Mouse (Mus musculus): ENCODE results near the gene Tspan32. TPM values are rescaled to one million over a fixed set of nuclear protein-coding genes. Genes with fewer than 3 reads are reported as not detected.

Gene Tspan32
- polyA plus RNA-seq, 1 experiment: 6.4 TPM

DNA sequence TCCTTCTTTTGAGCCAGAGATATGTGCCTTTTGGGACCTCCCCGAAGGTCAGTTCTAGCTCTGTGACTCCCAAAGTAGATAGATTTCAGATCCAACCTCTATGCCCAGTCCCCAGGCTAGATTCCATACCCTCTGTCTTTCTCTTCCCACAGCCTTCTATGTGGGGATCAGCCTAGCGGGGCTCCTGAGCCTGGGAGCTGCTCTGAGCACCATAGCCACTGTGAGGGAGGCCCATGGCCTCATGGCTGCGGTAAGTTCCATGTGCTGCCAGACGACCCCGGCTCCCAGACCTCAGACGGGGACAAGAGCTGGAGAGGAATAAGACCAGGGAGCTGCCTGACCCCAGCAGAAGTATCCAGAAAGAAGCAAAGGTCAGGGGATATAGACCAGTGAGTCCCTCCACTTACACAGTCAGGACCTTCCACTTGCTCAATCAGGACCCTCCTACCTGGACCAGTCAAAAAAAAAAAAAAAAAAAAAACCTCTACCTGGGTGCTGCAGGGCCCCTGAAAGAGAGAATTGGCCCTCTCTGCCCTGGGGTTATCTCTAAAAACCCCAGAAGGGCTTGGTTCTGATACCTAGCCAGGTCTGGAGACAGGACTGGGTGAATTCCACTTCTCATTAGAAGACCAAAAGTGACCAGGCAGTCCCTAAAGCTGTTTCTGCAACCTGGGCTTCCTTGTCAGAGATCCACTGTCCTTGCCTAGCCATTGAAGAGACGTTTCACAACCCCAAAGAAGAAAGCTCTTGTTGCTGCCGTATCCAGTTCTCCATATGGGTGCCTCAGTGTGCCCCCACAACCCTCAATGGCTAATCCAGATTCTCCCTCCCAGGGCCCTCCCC, 2.1 kb downstream of the Tspan32 start:
- DNase-seq (ENCODE audit: low read depth, low spot score): no peak
- WGBS: 95% methylated on average over 8 of the region's 8 CpGs

DNA sequence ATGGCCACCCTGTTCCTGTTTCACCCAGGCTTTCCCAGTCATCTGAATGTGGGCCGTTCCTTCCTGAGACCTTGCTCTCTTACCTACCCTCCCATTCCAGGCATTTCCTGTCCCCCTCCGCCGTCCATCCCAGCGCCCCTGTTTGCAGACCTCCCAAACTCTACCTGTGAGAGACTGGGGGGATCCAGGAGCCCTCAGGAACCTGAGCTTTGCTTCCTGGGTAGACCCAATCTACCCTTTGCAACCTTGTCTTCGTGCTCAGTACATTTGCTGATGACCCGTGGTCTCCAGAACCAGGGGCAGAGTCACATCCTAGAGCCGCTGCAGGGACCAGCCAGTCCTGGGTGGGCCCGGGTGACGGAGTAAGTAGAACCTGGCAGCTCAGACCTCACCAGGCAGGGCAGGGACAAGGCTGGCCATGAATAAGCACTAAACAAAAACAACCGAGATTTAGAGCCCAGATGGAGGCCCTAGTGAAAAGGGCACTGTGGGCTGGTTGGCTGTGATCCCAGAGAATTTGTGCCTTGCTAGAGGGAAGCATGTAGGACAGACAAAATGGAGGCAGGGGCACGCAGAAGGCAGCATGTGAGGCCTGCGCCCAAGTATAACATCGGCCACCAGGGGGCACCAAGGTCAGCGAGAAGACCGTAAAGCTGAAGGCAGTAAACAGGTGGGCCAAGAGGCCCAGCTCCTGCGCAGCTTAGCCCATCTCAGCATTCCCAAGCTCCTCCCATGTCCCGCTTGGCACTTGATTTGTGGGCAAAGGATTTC, 2.9 kb downstream of the Tspan32 start:
- 40% methylated on average over 17 of the region's 17 CpGs for WGBS
- DNase-seq (ENCODE audit: low read depth, low spot score): peak; percentile 73

DNA sequence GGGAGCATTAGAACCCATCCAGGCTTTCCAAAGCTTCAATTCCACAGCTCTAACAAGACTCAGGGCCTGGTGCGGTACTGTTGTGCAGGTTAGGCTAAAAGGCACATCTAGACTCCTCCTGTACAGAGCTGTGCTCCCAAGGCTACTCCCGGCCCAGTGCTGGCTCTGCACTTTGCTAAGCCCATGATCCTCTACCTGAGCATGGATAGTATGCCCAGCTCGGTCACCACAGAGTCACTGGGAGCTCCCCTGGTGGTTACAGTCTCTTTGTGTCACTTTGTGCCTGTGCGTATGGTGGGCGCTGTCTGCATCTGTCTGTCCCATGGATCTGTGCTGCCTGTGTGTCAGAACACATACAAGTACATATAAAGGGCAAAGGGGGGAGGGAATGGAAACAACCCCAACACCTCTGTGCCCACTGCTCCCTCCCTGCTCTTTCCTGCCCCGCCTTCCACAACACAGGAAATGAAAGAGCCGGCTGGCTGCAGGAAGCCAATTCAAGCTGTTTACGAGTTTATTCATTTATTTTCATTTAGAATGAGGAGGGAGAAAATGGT, 3.6 kb downstream of the Tspan32 start:
- DNase-seq (ENCODE audit: low read depth, low spot score): peak; percentile 43
- 22% methylated on average over 8 of the region's 8 CpGs for WGBS

DNA sequence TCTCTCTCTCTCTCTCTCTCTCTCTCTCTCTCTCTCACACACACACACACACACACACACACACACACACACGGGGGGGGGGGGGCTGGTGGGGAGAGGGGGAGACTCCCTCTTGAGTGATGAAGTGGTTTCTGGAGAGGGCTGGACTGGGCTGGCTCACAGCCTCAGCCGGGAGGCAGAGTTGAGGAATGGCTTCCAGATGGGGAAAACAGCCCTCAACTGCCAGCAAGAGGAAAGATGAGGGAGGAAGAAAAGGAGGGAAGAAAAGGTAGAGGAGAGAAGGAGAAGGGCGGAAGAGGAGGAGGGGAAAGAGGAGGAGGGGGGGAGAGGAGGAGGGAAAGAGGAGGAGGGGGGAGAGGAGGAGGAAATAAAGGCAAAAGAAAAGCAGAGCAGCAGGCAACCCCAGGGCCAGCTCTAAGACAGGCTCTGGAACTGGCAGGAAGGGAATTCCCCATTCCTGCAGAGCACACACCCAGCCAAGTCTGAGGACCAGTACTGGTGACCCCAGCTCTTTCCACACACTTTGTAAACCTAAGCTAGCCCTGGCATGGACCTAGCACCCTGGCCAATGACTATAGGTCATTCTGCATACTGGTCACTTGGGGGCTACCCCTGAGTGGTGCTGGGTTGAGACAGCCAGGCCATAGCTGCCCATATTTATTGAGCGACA, 4.3 kb downstream of the Tspan32 start:
- DNase-seq (ENCODE audit: low read depth, low spot score): no peak
- WGBS: 42% methylated on average over 3 of the region's 4 CpGs

DNA sequence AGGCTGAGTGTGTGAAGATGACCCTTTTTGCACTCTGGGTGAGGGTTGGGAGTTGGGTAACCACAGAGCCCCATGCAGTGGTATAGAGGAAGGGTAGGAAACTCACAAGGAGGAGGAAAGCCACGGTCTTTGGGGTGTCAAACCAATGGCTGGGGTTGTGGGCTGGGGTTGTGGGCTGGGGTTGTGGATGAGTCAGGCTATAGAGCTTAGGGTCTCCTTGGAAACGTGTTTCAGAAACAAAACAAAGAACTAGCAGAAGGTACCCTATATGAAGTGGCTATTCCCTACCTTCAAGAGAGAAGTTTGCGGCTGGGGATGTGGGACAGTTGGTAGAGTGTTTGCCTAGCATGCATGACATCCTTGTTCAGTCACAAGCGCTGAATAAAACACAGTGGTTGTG, 5.2 kb downstream of the Tspan32 start:
- DNase-seq (ENCODE audit: low read depth, low spot score): no peak
- 82% methylated on average over 4 of the region's 4 CpGs for WGBS

DNA sequence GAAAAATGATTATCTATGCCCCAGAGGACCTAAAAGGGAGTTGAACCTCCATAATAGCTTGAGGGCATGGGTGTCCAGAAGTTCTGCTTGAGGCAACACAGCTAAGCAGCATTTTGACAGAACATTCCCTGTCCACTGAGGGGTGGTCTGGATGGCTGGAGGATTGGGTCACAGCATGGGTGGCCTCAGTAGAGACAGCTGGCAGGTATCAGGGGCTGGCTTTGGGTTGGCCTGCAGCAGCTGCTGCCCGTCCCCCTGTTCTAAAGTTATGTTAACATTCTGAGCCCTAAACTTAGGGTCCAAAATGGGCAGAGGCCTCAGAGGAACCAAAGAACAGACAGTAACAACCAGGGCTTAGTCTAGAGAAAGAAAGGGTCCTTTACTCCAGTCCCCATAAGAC, 6.4 kb downstream of the Tspan32 start:
- no peak for DNase-seq (ENCODE audit: low read depth, low spot score)
- 85% methylated on average over 1 of the region's 1 CpGs for WGBS

DNA sequence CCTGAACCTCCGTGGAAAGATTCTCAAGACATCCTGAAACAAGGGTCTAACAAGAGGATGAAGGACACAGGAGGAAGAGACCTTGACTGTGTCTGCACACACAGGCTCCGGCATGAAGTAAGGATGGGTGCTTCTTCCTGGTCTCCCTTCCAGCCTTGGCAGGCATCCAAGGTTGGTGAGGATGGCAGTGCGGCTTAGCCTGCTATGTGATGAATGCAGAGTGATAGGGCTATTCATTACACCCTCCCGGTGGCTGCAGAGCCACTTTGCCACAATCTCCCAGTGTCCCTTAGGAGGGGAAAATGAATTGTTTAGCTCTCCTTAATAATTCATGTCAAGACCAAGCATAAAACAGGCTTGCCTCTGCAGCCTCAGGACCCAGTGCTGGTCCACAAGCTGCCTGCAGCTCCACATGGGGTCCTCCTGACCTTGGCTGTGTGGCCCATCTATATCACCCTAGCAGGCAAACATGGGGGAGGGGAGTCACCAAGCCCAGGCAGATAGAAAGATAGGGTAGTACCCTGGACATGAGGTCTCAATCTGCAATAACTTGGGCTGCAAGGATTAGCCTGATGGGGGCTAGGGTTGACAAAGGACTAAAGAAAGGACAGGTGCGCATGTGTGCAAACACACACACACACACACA, 7.5 kb downstream of the Tspan32 start:
- DNase-seq (ENCODE audit: low read depth, low spot score): peak; percentile 21
- WGBS: 39% methylated on average over 5 of the region's 5 CpGs

DNA sequence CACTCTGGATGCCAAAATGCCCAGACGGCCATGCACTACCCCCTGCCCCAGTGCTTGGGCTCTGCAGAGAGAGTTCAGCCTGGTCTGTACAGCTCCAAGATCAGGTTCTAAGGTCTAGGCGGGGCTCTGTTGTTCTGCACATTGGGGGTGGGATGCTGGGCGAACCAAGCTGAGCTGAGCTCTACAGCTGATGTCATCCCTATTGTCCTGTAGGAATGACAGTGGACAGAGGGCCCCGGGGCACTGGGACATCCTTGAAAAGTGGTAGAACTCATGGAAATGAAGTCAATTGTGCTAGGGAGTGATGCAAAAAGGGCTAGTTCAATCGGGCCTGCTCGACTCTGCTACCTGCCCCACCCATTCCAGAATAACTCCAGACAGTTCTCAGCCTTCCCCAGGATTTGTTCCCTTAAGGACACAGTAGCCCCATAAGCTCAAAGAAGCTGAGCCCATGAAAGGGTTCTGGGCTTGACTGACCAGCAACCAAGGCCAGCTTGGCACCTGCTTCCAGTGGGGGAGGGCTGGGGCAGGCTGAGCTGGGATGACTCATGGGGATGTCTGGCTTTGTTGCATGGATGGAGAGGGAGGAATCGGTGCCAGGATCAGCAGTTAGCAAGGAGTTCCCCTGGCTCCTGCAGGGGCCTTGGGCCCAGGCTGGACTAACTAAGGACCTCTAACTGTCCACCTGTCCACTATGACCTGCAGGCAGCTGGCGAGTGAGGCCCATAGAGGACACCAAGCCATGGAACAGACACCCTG, 8.8 kb downstream of the Tspan32 start:
- DNase-seq (ENCODE audit: low read depth, low spot score): no peak
- WGBS: 53% methylated on average over 8 of the region's 8 CpGs

DNA sequence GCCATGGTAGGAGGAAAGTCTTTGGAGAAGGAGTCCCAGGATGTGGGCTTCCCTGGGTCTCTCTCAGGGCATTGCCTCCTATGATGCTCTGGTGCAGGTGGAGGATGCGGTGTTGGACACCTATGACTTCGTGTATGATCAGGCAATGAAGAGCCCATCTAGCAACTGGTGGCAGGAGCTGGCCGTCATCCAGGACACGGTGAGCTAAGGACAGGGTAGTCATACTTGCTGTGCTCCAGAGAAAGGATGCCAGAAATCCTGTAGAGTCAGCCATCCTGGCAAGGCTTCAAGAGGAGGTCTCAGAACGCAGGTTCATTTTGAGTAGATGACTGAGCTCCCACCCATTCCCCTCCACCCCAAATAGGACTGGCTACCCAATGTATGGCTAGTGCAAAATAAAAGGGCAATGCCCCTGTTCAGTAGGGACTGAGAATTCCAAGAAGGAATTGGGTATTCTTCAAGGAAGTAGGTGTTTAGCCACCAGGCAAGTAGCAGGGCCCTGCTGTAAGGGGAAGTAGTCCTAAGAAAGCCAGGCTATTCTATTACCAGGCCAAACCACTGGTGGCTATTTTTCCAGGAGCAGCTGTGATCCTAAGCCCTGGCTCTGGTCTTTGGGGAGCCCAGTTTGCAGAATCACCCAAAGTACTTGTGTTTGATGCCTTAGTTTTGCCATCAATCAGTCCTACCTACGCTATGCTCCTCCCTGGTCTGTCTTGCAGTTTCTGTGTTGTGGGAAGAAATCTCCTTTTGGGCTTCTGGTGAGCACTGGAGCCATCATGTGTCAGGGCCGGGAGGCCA, 10.2 kb downstream of the Tspan32 start:
- DNase-seq (ENCODE audit: low read depth, low spot score): no peak

DNA sequence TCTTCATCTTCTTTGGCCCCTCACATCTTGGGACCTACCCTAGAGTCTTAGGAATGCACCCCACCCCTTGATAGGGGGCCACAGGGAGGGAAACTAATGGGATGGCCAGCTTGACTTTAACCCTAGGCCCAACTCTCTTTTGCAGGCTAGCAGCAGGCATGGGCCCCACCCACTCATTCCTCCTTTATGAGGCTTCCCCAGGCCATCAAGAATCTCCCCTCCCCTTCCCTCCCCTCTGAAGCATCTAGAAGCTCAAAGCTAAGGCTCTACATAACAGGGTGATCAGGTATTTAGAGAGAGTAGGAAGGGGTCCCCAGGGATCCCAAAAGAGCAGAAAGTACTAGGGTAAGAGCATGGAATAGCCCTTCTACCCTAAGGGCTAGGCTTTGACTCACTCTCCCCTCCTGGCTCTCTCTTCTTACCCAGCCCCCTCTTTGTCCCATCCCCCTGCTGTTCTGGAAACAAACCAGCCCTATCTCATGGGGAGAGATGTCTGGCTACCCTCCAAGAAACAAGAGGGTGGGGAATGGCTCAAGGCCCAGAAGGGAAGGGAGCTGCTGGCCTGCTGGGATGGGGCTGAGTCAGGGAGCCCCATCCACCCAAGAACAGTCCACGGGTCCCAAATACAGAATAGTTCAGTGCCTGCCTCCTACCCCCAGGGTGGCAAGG, 11.0 kb downstream of the Tspan32 start:
- no peak for DNase-seq (ENCODE audit: low read depth, low spot score)
- WGBS: 6% methylated on average over 1 of the region's 1 CpGs

More for the DNA sequence above, 10.2 kb downstream of the Tspan32 start:
- 71% methylated on average over 7 of the region's 7 CpGs for WGBS

DNA sequence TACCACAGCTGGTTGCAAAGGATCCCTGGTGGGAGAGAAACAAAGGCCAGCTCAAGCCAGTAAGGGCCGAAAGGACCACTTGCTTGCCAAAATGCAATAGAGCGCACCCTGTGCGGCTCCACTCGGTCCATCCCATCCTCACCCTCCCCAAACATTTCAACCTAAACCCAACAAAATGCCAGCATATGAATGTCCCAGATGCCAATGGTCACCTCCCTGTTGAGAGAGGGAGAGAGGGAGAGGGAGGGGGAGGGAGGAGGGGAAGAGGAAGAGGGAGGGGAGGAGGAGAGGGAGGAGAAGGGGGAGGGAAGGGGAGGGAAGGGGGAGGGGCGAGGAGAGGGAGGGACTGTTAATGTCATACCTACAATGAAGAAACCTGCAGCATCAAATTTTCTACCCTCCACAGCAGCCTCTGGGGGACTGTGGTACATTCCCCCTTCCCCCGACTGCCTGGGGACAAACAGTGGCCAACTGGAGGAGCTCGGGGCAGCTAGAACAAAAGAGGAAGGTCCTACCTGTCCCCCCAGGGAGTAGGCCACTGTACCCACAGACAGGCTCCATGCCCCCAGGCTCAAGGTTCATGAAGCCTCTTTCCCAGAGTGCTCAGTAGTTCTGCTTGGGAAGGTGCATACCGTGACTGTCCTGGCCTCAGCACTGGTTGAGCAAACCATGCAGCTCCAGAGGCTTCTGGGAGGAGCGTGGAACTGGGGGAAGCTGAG, 11.7 kb downstream of the Tspan32 start:
- DNase-seq (ENCODE audit: low read depth, low spot score): no peak
- 61% methylated on average over 9 of the region's 9 CpGs for WGBS

DNA sequence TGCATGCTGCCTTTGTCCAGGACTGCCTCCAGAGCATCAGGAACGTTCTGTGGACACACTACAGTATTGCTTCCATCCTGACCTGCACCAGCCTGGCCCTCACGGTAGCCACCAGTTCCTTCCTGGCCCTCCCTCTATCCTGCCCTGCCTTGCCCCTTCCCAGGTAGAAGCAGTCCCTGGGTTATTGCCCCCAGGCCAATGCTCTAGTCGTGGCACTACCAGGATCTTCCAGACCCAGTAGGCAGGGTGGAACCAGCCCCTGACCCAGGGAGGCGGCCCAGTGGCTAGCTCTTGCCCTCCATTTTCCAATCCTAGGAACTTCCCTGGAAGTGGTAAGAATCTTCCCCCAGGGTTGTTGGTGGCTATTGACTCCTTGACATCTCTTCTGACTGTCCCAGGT, 12.3 kb downstream of the Tspan32 start:
- no peak for DNase-seq (ENCODE audit: low read depth, low spot score)
- WGBS: 87% methylated on average over 4 of the region's 4 CpGs

DNA sequence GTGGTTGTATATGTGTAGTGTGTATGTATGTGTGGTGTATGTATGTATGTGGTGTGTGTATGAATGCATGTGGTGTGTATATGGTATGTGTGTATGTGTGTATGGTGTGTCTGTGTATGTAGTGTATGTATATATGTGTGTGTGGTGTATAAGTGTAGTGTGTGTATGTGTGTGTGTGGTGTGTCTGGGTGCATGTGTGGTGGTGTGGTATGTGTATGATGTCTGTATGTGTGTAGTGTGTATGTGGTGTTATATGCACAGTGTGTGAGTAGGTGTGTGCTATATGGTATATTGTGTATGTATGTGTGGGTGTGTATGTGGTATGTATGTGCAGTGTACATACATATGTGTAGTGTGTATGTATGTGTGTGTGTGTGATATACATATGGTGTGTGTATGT, 15.2 kb downstream of the Tspan32 start:
- no peak for DNase-seq (ENCODE audit: low read depth, low spot score)

DNA sequence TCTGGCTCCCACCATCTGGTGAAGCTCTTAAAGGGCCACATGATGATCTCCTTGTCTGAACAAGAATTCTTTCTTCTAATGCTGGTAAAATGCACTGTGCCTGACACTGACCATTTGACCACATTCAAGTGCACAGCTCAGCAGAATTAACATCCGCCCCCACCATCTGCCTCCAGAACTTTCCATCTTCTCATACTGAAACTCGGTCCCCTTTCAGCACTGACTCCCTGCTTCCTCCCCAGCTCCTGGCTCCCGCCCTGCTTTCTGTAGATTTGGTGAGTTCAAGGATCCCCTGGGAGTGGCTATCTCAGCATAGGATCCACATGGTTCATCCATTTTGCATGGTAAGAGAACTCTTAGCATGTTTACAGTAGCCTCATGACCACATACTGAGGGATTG, 15.9 kb downstream of the Tspan32 start:
- no peak for DNase-seq (ENCODE audit: low read depth, low spot score)
- WGBS: 89% methylated on average over 3 of the region's 3 CpGs

DNA sequence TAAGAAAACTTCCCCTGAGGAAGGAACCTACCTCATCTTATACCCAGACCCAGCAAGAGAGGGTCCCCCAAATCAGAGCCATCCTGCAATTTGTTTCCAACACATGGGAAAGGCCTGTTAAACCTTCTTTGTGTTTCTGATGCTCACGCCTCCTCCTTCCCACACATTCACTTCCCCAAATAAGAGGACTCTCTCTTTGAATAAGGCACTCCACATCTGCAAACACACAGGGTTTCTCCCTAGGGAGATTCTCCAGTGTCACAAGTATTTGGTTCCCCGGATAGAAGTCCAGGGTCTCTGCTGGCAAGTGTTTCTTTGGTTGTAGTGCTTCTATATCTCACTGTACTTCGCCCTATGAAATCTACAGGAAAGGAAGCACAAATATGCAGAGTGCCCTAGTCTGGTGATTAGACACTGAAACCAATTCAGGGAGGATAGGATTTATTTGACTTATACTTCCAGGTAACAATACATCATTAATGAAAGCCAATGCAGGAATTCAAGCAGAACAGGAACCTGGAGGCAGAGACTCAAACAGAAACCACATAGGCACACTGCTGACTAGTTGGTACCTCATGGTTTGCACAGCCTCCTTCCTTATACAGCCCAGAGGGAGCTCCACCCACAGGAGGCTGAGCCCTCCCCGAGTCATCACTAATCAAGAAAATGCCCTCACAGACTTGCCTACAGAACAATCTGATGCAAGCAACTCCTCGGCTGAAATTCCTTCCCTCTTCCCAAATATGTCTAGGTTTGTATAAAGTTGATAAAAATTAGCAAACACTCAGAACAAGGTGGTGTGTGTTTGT, 16.7 kb downstream of the Tspan32 start:
- no peak for DNase-seq (ENCODE audit: low read depth, low spot score)
- WGBS: 53% methylated on average over 5 of the region's 5 CpGs

DNA sequence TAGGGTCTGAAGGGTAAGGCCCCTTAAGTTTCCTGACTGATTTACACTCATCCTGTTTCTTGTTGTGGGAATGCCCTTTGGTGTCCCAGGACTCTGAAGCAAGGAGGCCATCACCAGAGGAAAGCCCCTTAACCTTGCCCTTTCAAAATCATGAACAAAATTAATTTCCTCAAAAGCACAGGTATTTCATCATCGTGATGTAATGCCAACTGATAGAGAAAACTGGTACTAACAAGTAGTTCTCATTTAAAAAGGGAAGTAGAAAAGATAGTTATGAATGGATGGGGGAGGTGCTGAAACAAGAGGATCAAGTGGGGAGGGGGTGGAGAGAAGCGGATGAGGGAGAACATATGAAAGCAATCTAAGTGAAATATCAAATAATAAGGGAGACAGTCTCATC, 18.7 kb downstream of the Tspan32 start:
- DNase-seq (ENCODE audit: low read depth, low spot score): no peak
- 84% methylated on average over 2 of the region's 2 CpGs for WGBS

All from large intestine, adult 2 months (tissue).